Mouse (Mus musculus) Muller cell, postnatal 12 days (primary cell): ENCODE results near the gene Cit.

Source experiments
- DNase-seq: peaks from one replicate; pipeline ENCODE4 v3.0.0-alpha.2; 2015; ENCODE audit errors: inconsistent ontology term

The Cit gene

GRCm38 (mm10) chr5:116009884-116010627, 165.0 kb downstream of the Cit start:
- DNase-seq = no peak

GRCm38 (mm10) chr5:116011700-116012099, 166.6 kb downstream of the Cit start:
- no peak for DNase-seq

- DNase-seq = no peak
These were observed 167.4 kb downstream of the Cit start for GRCm38 (mm10) chr5:116012503-116012902.

GRCm38 (mm10) chr5:116013821-116014220, 168.7 kb downstream of the Cit start:
- no peak for DNase-seq

- DNase-seq = no peak
These were observed 169.2 kb downstream of the Cit start for GRCm38 (mm10) chr5:116014237-116014636.

GRCm38 (mm10) chr5:116016542-116016941, 171.5 kb downstream of the Cit start:
- no peak for DNase-seq

- DNase-seq = no peak
These were observed 172.3 kb downstream of the Cit start for GRCm38 (mm10) chr5:116017391-116017790.

- no peak for DNase-seq
These were observed 173.1 kb downstream of the Cit start for GRCm38 (mm10) chr5:116018196-116018595.

- no peak for DNase-seq
These were observed 173.7 kb downstream of the Cit start for GRCm38 (mm10) chr5:116018784-116019183.

GRCm38 (mm10) chr5:116019371-116019770, 174.3 kb downstream of the Cit start:
- DNase-seq = no peak

- DNase-seq = no peak
These were observed 176.5 kb downstream of the Cit start for GRCm38 (mm10) chr5:116021552-116021951.

- DNase-seq = no peak
These were observed 177.1 kb downstream of the Cit start for GRCm38 (mm10) chr5:116022131-116022530.

- DNase-seq = no peak
These were observed 177.7 kb downstream of the Cit start for GRCm38 (mm10) chr5:116022658-116023200.

- DNase-seq = peak; percentile 92
These were observed 178.2 kb downstream of the Cit start for GRCm38 (mm10) chr5:116023251-116023661.

- peak; percentile 75 for DNase-seq
These were observed 178.8 kb downstream of the Cit start for GRCm38 (mm10) chr5:116023821-116024284.

GRCm38 (mm10) chr5:116024327-116024739, 179.3 kb downstream of the Cit start, which contains the start of gene Prkab1:
Prkab1 (minus strand) TSS chr5:116024508.
- DNase-seq = peak; percentile 98

GRCm38 (mm10) chr5:116026107-116026506, 181.0 kb downstream of the Cit start:
- no peak for DNase-seq

- no peak for DNase-seq
These were observed 181.5 kb downstream of the Cit start for GRCm38 (mm10) chr5:116026561-116026960.

- no peak for DNase-seq
These were observed 184.0 kb downstream of the Cit start for GRCm38 (mm10) chr5:116029071-116029470.

- peak; percentile 32 for DNase-seq
These were observed 185.6 kb downstream of the Cit start for GRCm38 (mm10) chr5:116030566-116031189.

GRCm38 (mm10) chr5:116031190-116031577, 186.1 kb downstream of the Cit start:
- peak; percentile 47 for DNase-seq

GRCm38 (mm10) chr5:116036465-116036864, 191.4 kb downstream of the Cit start:
- DNase-seq = no peak

GRCm38 (mm10) chr5:116037731-116038130, 192.7 kb downstream of the Cit start:
- DNase-seq = no peak
